Mouse (Mus musculus) frontal cortex, postnatal 14 days (tissue): ENCODE results near the gene Tdrd7.

Experiments
- DNase-seq, 2 experiments: peaks; one replicate each; pipeline ENCODE4 v3.0.0; 2022; ENCODE audit warnings: low spot score in 2 of 2

Gene Tdrd7

DNA sequence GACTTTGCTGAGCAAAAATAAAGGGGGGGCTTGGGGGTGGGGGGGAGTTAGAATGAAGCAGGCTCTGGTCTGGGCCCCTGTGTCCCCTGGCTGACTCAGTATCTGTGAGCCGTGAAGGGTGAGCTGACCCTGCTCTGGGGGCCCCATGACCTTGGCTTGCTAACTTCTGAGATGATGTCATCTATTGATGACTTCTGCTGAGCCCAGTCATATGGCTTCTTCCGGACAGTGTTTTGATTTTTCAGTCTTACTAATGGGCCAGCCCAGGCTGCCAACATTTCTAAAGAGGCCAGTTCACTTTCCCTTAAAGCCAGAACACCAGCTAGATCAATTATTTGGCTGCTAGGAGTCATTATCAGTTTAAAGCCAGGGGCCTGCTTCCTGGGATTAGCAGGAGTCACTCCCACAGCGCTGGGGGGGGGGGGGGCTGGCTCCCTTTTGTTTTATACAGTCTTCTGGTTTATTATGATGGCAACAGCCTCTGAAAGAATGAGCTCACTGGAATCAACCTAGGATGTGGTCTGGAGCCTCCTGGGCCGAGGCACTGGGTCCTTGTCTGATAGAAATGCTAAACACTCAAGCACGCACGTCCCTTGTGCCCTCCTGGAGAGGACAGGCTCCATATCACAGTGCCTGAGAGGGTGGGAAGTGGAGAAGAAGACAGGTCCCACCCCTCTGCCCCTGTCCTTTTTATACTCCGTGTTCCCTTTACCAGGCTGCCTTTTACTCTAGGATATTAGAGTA lies 76.8 kb downstream of the Tdrd7 start:
- no peak for DNase-seq

DNA sequence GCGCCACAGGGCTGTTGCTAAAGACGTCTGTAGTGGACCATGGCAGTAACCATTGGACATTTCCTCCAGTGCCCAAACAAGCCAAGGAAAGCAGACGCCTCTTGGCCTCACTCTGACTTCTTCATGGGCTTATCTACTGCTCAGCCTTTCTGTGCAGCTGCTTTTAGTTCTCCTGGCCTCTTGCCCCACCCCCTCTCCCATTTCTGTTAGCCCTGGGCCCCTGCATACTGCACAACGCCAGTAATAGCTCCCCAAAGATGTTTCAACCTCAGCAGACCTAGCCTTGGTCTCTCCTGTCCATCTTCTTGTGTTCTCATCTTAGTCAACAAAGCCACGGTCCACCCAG lies 77.3 kb downstream of the Tdrd7 start:
- no peak for DNase-seq

DNA sequence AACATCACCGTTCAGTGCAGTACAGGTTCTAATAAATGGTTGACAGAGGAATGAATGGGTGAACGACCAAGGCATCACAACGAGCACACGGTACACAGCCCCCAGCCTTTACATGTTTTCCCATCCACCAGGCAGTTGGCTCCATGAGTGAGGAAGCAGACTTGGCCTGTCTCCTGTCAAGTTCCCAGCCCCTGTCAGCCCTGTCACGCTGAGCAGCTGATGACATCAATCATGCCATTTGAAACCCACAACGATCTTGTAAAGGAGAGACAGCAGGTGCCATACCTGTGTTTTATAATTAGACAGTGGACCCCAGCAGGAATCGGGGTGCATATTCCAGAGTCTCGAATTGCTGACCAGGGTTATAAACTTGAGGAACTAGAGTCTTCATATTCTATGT lies 78.2 kb downstream of the Tdrd7 start:
- no peak for DNase-seq

DNA sequence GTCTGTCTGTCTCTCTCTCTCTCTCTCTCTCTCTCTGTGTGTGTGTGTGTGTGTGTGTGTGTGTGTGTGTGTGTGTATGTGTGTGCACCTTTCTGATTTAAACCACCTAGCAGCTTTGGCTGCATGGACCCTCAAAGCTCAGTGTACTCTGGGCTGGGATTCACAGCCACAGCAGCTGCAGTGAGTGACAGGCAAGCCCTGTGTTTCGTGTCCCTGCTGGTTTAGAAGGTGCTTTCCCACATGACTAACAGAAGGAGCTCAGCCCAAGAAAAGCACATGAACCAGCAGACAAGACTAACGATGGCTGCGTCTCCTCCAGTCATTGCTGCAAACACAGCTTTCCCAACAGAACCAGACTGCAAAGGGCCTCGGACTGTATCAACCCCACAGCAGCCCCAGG lies 82.8 kb downstream of the Tdrd7 start:
- DNase-seq = no peak

DNA sequence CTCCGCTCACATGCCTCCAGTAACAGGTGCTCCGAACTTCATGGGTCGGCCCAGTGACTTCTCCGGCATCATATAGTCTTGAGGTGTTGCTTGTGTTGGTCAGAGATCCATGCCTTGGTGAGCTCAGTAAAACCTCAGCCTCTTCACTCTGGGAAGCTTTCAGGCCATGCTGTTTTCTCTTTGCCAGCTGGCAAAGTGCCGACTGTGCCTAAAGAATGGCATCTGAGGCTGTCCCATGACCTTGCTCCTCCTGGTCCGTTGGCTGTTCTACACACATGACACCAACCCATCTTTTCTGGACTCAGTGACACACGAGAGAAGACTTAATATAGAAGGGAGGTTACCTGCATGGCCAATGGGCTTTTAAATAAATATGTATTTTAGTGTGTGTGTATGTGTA lies 83.3 kb downstream of the Tdrd7 start:
- DNase-seq = no peak

DNA sequence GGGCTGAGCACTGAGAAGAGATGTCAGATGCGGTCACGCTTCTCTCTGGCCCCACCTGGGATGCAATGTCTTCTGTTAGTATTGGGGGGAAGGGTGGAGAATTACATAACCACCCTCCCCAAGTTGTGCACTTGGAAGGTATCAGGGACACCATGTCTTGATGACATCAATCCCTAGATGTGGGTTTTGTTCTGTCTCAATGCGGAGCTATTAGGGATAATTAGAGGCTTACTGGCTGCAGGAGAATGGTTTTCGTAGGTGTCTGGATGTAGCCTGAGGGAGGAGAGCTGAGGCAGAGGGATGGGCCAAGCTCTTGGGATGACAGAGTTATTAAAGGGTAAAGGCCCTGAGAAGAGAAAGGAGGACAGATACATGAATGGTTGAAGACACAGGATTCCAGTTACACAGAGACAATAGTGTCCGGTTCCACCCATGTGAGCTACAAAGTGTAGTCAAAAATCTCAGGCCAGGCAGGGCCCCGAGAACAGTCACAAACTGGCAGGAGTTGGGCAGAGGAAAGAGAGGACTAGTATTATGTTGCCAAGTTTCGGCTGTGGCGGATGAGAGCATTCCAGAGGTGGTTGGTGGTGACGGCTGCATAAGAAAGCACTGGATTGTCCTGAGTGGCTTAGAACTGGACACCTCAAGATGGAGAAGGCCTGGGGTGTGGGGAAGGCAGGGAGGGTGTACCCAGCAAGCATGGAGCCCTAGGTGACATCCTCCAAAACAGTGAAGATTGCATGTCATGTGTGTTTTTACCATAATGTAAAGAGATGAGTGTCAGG lies 88.4 kb downstream of the Tdrd7 start:
- DNase-seq = no peak

DNA sequence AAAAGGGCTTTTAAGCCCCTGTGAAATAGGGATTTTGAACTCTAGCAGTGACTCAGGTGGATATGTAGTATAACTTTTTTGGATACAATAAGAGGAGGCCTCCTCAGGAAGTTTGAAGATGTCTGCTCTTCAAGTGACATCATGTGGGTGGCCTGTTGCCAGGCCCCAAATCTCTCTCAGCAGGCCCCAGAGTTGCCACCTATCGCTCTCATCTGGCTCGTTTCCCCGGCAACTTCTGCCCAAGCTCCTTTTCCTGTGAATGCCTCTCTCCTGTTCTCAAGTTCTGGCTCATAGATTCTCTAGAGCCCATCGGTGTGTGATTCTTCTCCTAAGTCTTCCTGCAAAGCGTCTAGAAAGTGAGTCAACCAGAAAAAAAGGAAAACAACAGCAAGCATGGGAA lies 91.0 kb downstream of the Tdrd7 start:
- DNase-seq = no peak

DNA sequence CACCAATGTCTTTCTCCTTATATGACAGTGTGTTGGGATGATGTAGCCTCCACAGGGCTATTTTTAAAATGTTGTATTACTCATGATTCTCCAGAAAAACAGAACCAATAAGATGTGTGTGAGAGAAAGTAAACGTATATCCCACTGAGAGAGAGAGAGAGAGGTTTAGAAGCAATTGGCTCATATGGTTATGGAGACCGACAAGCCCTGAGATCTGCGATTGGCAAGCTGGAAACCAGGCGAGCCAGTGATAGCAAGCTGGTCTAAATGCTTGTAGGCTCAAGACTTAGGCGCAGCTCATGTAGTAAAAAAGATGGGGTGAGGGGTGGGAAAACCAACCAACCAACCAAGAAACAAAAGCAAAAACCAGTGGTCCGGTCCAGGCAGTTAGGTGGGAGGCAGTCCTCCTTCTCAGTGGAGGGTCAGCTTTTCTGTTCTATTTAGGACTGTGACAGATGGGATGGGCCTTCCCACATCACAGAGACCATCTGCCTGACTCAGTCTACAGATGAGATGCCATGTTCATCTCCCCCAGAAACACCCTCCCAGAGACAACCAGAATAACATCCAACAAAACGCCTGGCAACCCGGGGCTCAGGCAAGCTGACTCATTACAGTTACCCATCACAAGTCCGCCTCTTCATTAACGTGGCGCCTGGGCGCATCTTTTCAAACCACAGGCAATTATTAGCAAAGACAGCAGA lies 96.3 kb downstream of the Tdrd7 start:
- peak; percentile 65 to 77 for DNase-seq

DNA sequence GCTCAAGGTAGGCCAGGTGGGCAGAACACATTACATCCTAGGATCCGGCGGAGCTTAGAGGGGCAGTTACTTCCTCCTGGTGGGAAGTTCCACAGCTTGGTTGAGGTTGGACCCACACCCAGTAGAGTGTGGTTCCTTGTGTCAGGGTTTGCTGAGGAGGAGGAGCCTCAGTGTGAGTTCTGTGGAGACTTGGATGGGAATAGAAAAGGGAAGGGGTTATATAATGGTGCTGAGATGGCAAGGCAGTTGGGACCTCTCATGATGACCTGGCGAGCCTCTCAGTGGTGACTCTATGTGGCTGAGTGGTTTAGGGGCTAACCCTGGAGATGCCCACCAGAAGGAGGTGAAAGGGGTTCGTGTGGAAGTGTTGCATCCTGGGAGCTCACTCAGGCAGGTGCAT lies 98.7 kb downstream of the Tdrd7 start:
- DNase-seq = no peak

DNA sequence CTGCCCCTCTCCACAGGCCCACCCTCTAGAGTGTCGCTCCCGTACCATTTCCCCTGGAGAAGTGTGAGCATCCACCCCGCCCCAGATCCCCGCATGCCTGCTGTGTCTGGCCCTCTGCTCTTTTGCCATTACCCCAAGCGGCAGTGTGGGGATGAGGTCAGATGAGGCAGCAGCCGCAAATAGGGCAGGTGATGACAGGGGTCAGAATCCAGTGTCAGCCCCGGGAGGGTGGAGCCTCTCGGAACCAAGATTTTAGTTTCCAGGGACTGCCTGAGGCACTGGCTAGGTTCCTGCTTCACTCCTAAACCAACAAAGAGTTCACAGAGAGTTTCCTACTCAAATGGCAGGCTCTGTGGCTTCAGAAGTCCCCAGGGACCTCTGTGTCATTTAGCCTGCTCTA lies 99.1 kb downstream of the Tdrd7 start:
- DNase-seq = no peak

DNA sequence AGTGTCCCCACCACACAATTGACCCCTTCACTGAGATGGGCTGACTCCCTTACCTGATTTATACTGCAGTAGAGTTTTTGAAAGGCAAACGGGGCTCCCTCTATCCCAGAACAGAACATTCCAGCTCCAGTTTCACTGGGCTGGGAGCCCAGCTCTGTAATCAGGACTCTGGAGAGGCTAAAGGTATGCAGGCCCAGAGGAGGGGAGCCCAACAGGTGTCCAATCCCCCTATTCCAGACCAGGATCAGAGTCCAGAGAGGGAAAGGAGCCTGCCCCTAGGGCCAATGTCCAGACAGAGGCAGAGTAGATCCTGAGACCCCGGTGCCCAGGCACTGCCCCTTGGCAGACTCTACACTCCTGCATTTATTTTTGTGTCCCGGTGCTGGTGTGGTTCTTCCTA lies 99.8 kb downstream of the Tdrd7 start:
- DNase-seq = no peak

DNA sequence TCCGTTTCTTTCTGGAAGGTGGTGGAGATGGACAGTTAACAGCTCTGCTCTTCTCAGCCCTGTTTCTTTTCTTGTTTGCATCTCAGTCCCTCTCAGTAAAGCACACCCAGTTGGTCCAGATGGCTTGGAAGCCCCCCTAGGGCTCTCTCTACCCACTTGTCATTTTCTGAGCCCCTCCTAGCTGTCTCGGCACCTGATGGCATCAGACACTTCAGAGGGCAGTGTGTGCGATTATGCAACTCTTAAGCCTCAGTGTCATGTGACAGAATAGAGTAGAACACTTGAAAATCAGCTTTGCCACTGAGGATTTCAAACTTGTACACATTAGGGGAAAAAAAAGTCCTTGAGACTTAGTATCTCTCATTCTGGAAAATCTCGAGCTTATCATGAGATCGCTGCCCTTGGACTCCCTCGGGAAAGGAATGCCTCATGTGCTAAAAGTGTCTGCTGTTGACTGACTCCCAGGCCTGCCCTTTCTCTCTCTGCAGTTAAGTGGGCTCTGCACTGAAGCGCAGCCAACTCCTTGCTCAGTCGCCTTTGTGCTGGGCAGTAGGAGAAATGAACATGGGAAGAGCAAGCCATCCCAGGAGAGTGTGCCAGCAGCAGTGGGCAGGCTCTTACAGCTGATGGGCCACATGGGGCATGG lies 100.7 kb downstream of the Tdrd7 start:
- no peak for DNase-seq

DNA sequence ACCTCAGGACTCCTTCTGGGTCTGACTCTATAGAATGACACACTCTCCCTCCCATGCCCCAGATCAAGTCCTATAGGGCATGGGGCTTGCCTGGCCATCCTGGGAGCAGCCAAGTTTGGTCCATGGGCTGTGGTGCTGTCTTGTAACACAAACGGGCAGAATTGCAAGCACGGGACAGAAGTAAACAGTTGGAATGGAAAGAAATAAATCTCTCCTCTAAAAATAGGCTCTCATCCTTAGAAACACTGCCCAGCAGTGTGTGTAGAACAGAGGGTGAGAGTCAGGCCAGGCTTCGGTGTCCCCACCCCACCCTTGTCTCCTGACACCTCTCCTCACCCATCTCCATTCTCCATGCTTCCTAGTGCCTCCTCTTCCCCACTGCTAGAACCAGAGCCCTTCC lies 102.9 kb downstream of the Tdrd7 start:
- DNase-seq = no peak

DNA sequence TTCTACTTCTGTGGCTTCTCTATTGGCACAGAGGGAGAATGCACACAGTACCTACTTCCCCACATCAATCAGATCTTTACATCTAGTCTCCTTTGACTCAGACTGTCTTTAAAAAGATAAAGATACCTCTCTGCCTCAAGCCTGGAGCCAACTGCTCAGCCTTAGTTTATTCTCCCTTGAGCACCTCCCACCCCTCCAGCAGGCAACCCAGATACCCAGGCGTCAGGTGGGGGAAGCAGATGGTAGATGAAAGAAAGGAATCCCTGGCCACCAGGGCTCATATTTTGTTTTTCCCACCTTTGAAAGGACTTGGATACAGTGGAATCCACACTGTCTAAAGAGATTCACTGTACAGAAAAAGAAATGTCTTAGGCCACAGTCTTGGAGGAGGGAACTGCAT lies 103.4 kb downstream of the Tdrd7 start:
- DNase-seq = no peak

DNA sequence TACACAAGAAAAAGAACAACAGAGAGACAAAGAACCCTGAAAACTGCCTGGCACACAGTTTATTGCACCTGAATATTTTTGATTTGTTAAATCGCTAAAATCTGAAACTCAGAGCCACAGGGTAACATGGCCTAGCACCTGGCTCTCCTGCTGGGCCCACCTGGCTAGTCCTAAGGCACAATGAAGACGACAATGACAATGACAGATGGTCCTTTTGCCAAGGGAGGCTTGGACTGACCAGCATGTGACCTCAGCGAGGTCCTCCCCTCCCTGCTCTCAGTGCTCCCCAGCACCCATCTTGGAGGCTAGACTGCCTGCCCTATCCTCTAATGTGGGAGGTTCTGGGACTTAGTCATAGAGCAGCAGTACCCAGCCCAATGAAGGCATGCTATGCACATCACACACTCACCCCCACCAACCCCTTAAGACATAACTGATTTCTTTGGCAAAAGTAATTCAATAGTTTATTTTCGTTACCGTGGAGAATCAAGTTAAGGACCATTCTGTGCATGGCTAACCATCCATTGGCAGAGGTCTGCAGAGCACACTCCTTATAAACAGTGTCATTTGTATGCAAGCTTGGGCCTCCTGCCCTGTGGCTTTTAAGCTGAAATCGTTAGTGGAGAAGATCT lies 104.8 kb downstream of the Tdrd7 start:
- DNase-seq = no peak

DNA sequence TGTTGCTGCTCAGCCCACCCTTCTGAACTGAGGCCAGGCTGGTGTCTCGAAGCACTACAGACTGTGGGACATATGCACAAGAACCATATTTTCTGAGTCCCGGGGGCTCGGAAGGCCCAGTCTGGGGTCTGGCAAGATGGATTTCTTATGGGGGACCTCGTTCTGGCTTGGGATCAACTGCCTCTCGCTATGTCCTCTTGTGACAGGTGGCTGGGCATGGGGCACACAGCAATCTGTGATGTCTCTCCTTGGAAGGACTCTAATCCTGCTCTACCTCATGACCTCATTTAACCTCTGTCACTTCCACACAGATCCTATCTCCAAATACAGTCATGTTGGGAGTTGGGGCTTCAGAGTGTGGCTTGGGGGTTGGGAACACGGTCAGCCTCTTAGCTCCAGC lies 107.5 kb downstream of the Tdrd7 start:
- DNase-seq = no peak

DNA sequence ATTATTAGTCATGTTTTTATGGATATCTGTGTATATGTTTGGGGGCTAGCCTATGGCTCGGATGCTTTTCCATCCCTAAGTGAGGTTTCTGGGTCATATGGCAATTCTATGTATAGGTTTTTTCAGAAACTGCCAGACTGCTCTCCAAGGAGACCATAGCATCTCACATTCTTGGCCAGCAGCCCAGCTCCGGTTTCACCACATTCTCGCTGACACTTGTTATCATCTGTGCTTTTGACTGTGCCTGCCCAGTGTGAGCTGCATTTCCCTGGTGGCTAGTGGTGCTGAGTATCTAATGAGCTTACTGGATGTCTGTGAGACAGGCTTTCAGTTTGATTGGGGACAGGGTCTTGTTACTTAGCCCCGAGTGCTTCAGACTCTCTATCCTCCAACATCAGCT lies 108.6 kb downstream of the Tdrd7 start:
- no peak for DNase-seq

DNA sequence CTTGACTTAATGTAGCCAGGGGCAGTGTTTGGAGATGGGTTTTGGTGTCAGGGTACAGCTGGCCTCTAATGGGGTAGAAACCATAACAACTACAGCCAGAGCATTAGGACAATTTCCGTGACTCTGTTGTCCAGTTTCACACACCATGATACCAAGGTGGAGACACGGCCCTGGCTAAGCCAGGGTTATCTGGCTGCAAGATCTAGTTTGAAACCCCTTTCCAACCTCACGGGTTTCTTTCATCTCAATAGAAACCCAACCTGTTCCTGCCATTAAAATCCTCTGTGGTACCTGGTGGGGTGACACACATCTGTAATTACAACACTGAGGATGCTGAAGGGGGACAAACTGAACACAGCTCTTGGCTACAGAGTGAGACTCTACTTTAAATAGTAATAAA lies 110.5 kb downstream of the Tdrd7 start:
- DNase-seq = no peak

DNA sequence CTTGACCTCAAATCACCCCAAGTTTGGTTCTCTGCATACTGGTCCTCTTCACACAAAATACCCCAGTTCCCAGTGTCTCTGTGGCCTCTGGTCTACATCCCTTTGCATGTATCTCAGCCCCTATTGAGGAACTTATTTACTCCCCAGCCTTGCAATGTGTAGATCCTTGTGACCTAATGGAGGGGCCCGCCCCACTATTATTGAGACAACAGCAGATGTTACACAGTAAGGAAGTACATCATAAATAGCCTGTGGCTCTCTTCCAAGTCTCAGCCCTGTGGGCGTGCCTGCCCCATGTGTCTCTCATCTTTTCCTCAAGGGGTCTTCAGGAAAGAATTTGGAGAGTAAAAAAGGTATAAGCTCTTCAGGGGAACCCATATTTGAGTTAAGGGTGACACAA lies 111.8 kb downstream of the Tdrd7 start:
- no peak for DNase-seq

DNA sequence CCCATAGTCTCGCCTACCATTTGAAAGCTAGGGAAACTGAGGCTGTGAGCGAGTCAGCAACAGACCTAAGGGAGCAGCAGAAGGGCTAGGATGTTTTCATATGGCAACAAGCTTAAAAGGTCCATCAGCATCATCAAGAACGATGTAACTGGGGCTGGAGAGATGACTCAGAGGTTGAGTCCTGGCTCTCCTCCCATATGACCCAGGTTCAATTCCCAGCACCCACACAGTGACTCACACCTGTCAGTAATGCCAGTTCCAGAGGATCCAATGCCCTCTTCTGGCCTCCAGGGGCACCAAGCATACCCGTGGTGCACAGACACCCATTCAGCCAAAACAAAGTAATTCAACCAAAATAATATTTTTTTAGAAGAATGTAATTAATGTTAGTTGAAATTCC lies 115.1 kb downstream of the Tdrd7 start:
- no peak for DNase-seq

DNA sequence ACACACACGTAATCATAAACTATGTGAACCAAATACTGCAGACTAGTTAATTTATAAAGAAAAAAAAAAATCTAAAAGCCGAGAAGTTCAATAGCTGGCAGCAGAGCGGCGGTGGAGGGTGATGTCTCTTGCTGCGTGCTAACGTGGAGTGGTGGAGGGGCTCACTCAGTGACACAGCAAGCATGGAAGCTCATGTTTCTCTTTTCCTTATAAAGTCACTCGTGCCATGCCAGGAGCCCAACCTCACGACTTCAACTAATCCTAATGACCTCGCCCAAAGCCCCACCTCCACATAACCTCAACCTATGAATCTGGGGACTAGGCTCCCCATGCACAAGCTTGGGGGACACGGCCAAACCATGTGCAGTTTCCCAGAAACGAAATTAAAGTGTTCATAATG lies 117.4 kb downstream of the Tdrd7 start:
- no peak for DNase-seq
